Mouse (Mus musculus) liver, embryonic 14.5 days (tissue): ENCODE measurements around the gene Cd37.

Source experiments
- CTCF ChIP-seq: IDR thresholded peaks from 2 replicates; pipeline ENCODE4 v1.5.1; 2016; ENCODE audit warnings: antibody characterized with exemption, low read depth, control low read depth
- EP300 ChIP-seq: IDR thresholded peaks from 2 replicates; pipeline ENCODE4 v1.6.1; 2016; ENCODE audit warnings: antibody characterized with exemption, low read depth

DNA sequence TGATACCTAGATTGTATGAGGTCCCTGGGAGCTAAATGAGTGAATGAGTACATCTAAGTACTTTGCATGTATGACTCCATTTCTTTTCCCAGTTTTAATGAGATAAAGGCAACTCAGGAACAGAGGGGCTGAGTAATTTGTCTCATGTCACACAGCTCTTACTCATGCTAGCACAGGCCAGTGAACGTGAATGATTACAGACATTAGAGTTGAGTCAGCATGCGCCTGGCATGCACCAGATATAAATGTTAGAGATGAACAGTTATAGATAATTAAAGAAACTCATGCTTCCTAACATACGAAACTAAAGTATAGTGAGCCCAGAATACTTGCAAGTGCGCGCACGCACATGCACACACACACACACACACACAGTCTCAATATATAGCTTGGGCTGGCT, 48.7 kb downstream of the Cd37 start:
- TF ChIP-seq CTCF (no peak), EP300 (no peak)
